Mouse (Mus musculus) lung, postnatal 0 days (tissue): ENCODE measurements around the gene Rab5c. TPM values are rescaled to one million over a fixed set of nuclear protein-coding genes. Genes with fewer than 3 reads are reported as not detected.

Source experiments
- ATAC-seq: fragments of 200-750 bp; cut with Nextera tagmentation; 2 replicates; pipeline ENCODE4 v1.8.0; 2017; ENCODE audit warnings: moderate library complexity
- DNase-seq: peaks from one replicate; pipeline ENCODE4 v3.0.0-alpha.2; 2016; ENCODE audit warnings: low spot score
- H3K27ac ChIP-seq: fragments of 300-500 bp; sonication (generic); 2 replicates; pipeline ENCODE4 v1.5.1; 2014; ENCODE audit warnings: antibody characterized with exemption, mild to moderate bottlenecking, low read length, mixed read lengths
- H3K27me3 ChIP-seq: fragments of 300-500 bp; sonication (generic); replicated peaks from 2 replicates; pipeline ENCODE4 v1.6.1; 2014; ENCODE audit warnings: low read length, mixed read lengths; ENCODE audit not compliant: insufficient read depth
- H3K36me3 ChIP-seq: fragments of 300-500 bp; sonication (generic); 2 replicates; pipeline ENCODE4 v1.6.1; 2014; ENCODE audit warnings: low read length, mixed read lengths; ENCODE audit not compliant: insufficient read depth
- H3K4me1 ChIP-seq: fragments of 300-500 bp; sonication (generic); 2 replicates; pipeline ENCODE4 v1.6.1; 2014; ENCODE audit warnings: antibody characterized with exemption, low read depth, low read length, mixed read lengths; ENCODE audit not compliant: insufficient read depth
- H3K4me2 ChIP-seq: fragments of 300-500 bp; sonication (generic); replicated peaks from 2 replicates; pipeline ENCODE4 v1.6.1; 2014; ENCODE audit warnings: low read depth, mild to moderate bottlenecking, low read length, moderate library complexity, mixed read lengths
- H3K4me3 ChIP-seq: fragments of 300-500 bp; sonication (generic); 2 replicates; pipeline ENCODE4 v1.5.1; 2014; ENCODE audit warnings: low read depth, low read length
- H3K9ac ChIP-seq: fragments of 300-500 bp; sonication (generic); replicated peaks from 2 replicates; pipeline ENCODE4 v1.6.1; 2014; ENCODE audit warnings: low read depth, mild to moderate bottlenecking
- H3K9me3 ChIP-seq: fragments of 300-500 bp; sonication (generic); 2 replicates; pipeline ENCODE4 v1.6.1; 2016; ENCODE audit warnings: low read length, mixed read lengths
- CTCF ChIP-seq: IDR thresholded peaks from 2 replicates; pipeline ENCODE4 v1.5.1; 2016; ENCODE audit warnings: antibody characterized with exemption, mild to moderate bottlenecking
- EP300 ChIP-seq: IDR thresholded peaks from 2 replicates; pipeline ENCODE4 v1.6.1; 2016; ENCODE audit warnings: antibody characterized with exemption, mild to moderate bottlenecking, control low read depth
- WGBS: fragments of 180-500 bp; shearing (Covaris S2); extraction: QIAGEN DNeasy Blood & Tissue Kit; methylation state at CpG from one replicate; pipeline ENCODE4 v1.1.7; 2014; 5-methylcytosine and 5-hydroxymethylcytosine counted together
- polyA plus RNA-seq: library from polyadenylated mRNA; unstranded; fragments of >200 nt; fragmentation: Nextera tagmentation; extraction: Ambion mirVana; gene quantifications from 2 replicates; pipeline ENCODE4 v1.2.1, GENCODE M21; 2015

Gene Rab5c
- polyA plus RNA-seq, 1 experiment from 2014 or later, result 30.4 TPM

DNA sequence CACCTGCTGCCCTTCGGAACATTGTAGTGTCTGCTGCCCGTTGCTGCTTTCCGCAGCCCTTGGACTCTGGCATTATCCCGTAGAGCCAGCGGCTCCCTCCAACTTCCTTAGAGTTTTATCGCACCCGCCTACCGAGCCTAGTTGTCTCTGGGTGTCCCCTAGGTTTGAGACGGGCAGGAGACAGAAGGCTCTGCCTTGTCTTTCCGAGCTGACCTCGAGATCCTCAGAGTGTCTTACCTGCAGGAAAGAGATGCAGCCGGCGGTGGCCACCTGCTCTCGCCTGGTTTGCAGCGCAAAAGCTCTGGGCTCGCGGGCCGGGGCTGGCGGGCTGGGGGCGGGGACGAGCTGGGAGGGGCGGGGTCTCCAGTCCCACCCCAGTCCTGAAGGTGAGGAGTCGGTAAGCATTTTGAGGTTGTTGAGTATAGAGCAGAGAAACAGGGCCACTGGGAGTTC lies 45.8 kb downstream of the Rab5c start, which contains the start of gene Zfp385c:
Gene Zfp385c (minus strand): TSS at position 292 of the 453 bp plus-strand sequence.
- H3K4me1 ChIP-seq, result peaks cover 5% of the 10 kb centered on the region; the same call in 1 of the 2 replicates
- no peak within 1 kb of the TSS for H3K27ac ChIP-seq
- H3K36me3 ChIP-seq, result no peaks in the 10 kb centered on the region
- WGBS, result under 1% methylated on average over 23 of the region's 23 CpGs
- no peak for TF ChIP-seq CTCF
- TF ChIP-seq EP300, result no peak
- DNase-seq (no peak), ATAC-seq (no peak)
- H3K9ac ChIP-seq, result no peak within 1 kb of the TSS
- H3K4me3 ChIP-seq, result peak within 1 kb of the TSS; percentile 32
- H3K27me3 ChIP-seq, result no peaks in the 10 kb centered on the region
- H3K4me2 ChIP-seq, result peak within 1 kb of the TSS; percentile 60
- H3K9me3 ChIP-seq, result no peaks in the 10 kb centered on the region

DNA sequence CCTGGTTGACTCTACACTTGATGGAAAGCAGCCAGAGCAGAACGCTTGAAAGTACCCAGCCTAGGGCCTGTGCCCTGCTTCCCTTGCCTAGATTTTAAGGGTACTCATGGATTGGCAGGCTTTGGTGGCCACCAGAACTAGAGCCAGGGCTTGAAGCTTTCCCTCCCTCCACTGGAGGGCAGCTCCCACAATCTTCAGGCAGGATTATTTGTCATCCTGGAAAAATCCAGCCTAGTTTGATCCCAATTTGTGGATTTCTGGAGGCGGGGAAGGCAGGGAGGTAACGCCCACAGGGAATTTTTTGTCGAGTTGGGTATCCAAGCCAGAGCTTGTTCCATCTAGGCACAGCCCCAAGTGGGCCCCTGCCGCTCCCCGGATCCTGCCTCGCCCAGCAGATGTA lies 47.6 kb downstream of the Rab5c start:
- ATAC-seq, result no peak
- Histone ChIP-seq H3K9ac (no peak overlapping the region), H3K27me3 (no peaks in the 10 kb centered on the region), H3K4me2 (no peak overlapping the region), H3K4me1 (peaks cover 5% of the 10 kb centered on the region; the same call in 1 of the 2 replicates), H3K27ac (no peak overlapping the region), H3K9me3 (no peaks in the 10 kb centered on the region), H3K36me3 (no peaks in the 10 kb centered on the region), H3K4me3 (no peak overlapping the region)
- no peak for DNase-seq
- WGBS, result 72% methylated on average over 7 of the region's 7 CpGs
- TF ChIP-seq CTCF, result no peak
- TF ChIP-seq EP300, result no peak

DNA sequence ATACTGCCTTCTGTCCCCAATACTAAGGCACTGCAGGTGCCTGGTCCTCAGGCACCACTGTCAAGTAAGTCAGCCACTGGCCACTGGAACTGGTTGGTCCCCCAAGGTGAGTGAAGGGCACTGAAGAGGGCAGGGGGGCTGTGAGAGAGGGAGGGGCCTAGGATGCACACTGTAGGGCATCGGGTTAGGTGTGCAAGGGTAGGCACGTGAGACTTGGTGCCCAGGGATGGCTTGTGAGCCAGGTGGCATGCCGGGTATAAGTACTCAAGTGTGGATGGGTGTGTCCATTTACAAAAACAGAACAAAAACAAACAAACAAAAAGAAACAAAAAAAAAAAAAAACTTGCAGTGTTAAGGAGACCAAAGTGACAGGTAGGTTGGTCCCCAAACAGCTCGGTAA lies 49.6 kb downstream of the Rab5c start:
- no peak for DNase-seq
- Histone ChIP-seq H3K4me2 (no peak overlapping the region), H3K9me3 (no peaks in the 10 kb centered on the region), H3K4me1 (peaks cover 5% of the 10 kb centered on the region; the same call in 1 of the 2 replicates), H3K27ac (no peak overlapping the region), H3K4me3 (no peak overlapping the region), H3K36me3 (no peaks in the 10 kb centered on the region), H3K27me3 (no peaks in the 10 kb centered on the region), H3K9ac (no peak overlapping the region)
- TF ChIP-seq EP300, result no peak
- no peak for TF ChIP-seq CTCF
- ATAC-seq, result no peak
- WGBS, result 58% methylated on average over 4 of the region's 4 CpGs

DNA sequence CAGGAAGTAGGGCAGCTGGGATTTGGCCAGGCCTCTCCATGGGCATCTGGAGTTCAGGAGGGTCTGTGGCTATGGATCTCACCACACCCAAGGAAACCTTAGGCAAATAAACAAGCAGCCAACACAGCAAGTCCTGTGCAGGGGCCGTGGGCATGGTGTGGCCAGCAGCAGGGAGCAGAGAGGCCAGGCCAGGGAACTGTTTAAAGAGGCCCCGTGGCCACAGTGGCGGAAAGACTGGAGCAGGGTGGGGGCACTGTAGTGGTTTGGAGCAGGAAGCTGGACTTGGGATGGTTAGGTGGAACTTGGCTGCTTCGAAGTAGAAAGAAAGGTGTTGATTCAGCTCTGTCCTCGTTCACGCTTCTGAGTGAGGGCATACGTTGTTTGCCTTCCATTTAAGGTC lies 50.8 kb downstream of the Rab5c start:
- Histone ChIP-seq H3K36me3 (no peaks in the 10 kb centered on the region), H3K4me1 (peaks cover 4% of the 10 kb centered on the region; the same call in 1 of the 2 replicates), H3K4me2 (no peak overlapping the region), H3K9ac (no peak overlapping the region), H3K9me3 (no peaks in the 10 kb centered on the region), H3K4me3 (no peak overlapping the region), H3K27ac (no peak overlapping the region), H3K27me3 (no peaks in the 10 kb centered on the region)
- DNase-seq, result no peak
- 53% methylated on average over 7 of the region's 7 CpGs for WGBS
- no peak for ATAC-seq
- TF ChIP-seq EP300 (no peak), CTCF (no peak)

DNA sequence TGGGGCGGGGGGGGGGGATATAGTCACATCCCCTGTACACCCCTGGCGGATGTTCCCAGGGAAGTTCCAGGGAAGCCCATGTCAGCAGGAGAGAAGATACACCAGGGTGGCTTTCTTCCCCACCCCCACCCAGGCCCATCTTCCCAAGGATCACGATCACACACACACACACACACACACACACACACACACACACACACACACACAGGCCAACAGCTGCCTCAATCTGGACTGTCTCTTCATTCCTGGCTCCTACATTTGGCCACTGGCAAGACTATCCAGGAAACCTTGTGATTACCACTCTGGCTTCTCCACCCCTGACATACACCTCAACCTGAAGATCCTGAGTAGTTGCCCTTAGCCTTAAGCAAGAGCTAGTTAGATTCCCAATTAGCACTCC lies 52.6 kb downstream of the Rab5c start:
- ATAC-seq (no peak), DNase-seq (no peak)
- Histone ChIP-seq H3K9me3 (no peaks in the 10 kb centered on the region), H3K36me3 (no peaks in the 10 kb centered on the region), H3K27ac (no peak overlapping the region), H3K9ac (no peak overlapping the region), H3K27me3 (no peaks in the 10 kb centered on the region), H3K4me2 (no peak overlapping the region), H3K4me1 (no peaks in the 10 kb centered on the region), H3K4me3 (no peak overlapping the region)
- no peak for TF ChIP-seq CTCF
- no peak for TF ChIP-seq EP300
- WGBS, result 66% methylated on average over 3 of the region's 3 CpGs

DNA sequence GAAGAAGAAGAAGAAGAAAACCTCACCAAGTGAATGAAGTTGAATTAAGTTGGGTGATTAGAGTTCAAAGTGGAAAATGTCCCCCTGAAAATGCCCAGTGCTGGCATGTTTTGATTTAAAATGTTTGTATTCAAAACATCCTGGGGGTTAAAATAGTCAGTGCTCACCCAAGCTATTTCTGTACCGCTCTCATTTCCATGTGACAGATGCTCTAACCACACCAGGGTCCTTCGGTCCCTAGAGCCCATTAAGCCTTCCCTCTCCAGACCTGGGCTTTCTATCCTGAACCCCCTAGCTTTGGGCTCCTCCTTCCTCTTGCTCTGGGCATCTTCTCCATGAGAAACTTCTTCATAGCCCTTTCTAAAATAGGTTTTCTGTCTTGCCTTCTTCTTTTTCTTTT lies 53.9 kb downstream of the Rab5c start:
- Histone ChIP-seq H3K4me2 (no peak overlapping the region), H3K9ac (no peak overlapping the region), H3K4me3 (no peak overlapping the region), H3K27ac (no peak overlapping the region), H3K36me3 (no peaks in the 10 kb centered on the region), H3K9me3 (no peaks in the 10 kb centered on the region), H3K4me1 (no peaks in the 10 kb centered on the region), H3K27me3 (no peaks in the 10 kb centered on the region)
- ATAC-seq, result no peak
- TF ChIP-seq CTCF (no peak), EP300 (no peak)
- DNase-seq, result no peak
- WGBS, result 72% methylated on average over 2 of the region's 2 CpGs

DNA sequence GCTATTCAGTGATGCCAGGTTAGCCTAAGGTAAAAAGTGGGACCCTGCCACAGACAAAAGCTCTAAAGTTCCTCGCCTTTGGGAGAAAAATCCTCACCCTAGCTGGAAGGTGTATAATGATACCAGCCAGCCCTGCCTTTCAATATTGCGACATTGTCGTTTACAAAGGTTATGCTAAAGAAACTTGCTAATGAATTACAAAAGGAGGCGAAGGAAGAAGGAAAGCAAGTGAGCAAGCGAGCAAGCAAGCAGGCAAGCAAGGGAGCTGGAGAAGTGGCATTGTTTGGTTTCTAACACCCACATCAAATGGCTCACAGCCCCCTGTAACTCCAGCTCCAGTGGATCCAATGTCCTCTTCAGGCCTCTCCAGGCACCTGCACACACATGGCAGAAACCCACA lies 55.5 kb downstream of the Rab5c start:
- Histone ChIP-seq H3K4me1 (no peaks in the 10 kb centered on the region), H3K36me3 (no peaks in the 10 kb centered on the region), H3K4me2 (no peak overlapping the region), H3K4me3 (no peak overlapping the region), H3K9ac (no peak overlapping the region), H3K9me3 (no peaks in the 10 kb centered on the region), H3K27ac (no peak overlapping the region), H3K27me3 (no peaks in the 10 kb centered on the region)
- no peak for TF ChIP-seq CTCF
- 61% methylated on average over 5 of the region's 5 CpGs for WGBS
- DNase-seq, result no peak
- no peak for ATAC-seq
